Mouse (Mus musculus) frontal cortex, adult (tissue): ENCODE measurements around the gene Bmp7.
A peak's percentile ranks its signal among the peaks of the same experiment; 100 is the strongest.

Experiments used
- ATAC-seq: cut with Nextera tagmentation; 2 replicates; pipeline ENCODE4 v1.9.2; 2017; ENCODE audit warnings: mild to moderate bottlenecking, moderate library complexity, mixed read lengths; ENCODE audit not compliant: low TSS enrichment

Bmp7 gene

GRCm38 (mm10) chr2:172856549-172856948, 83.6 kb downstream of the Bmp7 start:
- no peak for ATAC-seq

DNA sequence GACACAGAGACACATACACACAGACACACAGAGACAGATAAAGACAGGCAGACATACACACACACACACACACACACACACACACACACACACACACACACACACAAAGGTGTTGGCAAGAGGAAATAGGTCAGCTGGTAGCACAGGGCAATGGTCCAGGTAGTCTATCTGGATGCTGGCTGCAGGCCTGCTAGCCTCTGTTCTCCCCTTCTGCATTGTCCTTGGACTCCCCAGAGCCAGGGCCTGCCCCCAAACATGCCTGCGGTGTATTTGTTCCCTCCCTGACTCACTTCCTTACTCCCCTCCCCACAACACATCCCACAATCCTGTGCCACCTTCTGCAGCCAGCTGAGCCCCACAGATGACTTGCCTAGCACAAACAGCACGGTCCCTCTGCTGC, 86.0 kb downstream of the Bmp7 start:
- no peak for ATAC-seq

- ATAC-seq = peak; percentile 64; the same call in 1 of the 2 replicates
These were observed 88.3 kb downstream of the Bmp7 start for GRCm38 (mm10) chr2:172851773-172852172.

- ATAC-seq = no peak
These were observed 91.9 kb downstream of the Bmp7 start for GRCm38 (mm10) chr2:172848193-172848592.

- ATAC-seq = no peak
These were observed 93.9 kb downstream of the Bmp7 start for GRCm38 (mm10) chr2:172846311-172846575.

- ATAC-seq = no peak
These were observed 94.4 kb downstream of the Bmp7 start for GRCm38 (mm10) chr2:172845536-172846310.

DNA sequence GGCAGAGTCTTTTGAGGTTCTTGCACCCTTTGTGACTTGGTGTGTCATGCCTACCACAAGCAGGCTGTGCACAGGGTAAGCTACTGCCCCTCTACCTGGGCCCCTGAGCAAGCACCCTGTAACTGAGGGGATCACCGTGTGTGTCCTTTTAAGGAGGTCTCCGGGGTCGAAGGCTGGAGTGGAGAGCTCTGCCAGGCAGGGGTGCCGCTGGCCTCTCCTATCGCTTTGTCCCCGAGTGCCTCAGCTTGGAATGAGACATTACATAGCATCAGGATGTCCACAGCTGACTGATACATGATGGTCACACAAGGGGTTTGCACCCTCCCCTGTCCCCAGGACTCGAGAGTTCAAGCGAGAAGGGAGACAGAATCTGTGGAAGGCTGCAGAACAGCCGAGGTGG, 96.2 kb downstream of the Bmp7 start:
- no peak for ATAC-seq

GRCm38 (mm10) chr2:172842306-172842705, 97.8 kb downstream of the Bmp7 start:
- no peak for ATAC-seq

- no peak for ATAC-seq
These were observed 99.0 kb downstream of the Bmp7 start for GRCm38 (mm10) chr2:172840905-172841750.

- no peak for ATAC-seq
These were observed 100.7 kb downstream of the Bmp7 start for GRCm38 (mm10) chr2:172839317-172839980.

DNA sequence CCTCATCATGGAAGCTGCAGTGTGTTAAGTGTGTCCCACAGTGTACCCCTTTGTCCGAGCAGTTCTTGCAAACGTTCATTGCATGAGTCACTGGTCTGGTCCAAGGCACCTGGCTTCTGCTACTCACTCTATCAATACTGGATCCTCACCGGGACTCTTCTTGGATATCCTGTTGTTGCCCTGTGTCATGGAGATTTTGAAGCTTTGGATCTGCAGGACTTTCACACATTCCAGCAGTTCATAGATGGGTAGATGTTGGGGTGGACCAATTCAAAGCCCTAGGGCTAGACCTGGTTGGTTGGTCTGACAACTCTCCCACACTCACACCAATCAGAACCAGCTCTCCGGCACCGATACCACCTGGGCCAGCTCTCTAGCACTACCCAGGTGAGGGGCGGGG, 103.6 kb downstream of the Bmp7 start:
- ATAC-seq = no peak

DNA sequence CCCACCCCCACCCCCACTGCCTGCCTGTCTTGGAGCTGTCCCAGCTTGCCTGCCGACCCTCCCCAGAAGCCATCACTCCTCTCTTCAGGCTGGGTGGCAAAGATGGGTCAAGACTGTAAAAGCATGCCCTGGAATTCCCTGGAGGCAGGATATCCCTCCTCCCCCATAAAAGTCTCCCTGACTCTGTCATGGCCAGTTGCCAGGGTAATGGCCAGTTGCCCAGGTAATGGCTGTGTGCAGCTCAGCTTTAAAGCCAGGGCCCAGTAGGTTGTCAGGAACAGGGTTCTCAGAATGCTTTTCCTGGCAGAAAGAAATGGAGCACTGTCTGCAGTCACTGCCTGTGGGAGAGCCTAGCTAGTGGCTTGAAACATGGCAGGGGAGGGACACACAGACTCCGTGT, 106.9 kb downstream of the Bmp7 start:
- no peak for ATAC-seq

GRCm38 (mm10) chr2:172831762-172832161, 108.4 kb downstream of the Bmp7 start:
- ATAC-seq = no peak

DNA sequence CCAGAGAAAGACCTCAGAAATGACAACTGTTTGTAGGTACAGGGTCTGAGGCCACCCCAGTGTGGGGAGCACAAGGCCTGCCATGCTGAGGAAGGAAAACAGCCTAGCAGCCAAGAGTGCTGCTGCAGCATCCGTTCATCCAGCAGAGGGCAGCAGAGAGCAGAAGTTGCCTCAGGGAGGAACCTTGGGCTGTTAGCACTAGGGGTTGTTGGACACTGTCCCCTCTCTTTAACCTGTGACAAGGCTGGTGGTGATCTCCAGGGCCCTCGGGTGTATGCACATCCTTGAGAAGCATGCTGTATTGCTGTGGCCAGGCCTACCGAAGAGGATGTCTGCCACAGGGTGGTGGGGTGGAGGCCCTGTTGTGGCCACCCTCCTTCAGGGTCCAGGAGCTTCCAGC, 109.0 kb downstream of the Bmp7 start:
- peak; percentile 91 for ATAC-seq

DNA sequence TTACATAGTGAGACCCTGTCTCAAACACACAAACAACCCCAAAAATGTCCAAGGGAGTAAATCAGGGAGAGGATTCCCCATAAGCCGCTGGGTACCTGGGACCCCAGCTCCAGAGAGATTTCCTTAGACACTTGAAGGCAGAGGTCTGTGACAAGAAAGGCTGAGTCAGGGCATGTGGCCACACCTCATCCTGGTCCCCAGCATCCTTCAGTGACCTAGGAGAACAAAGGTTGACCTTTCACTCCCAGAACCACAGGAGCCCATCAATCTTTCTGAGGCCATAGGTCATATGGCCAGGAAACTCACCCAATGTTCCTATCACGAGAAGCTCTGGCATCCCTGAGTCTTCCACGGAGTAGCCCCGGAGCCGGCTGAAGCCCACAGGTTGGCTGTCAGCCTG, 111.9 kb downstream of the Bmp7 start:
- ATAC-seq = no peak

- ATAC-seq = no peak
These were observed 112.6 kb downstream of the Bmp7 start for GRCm38 (mm10) chr2:172827564-172827963.

DNA sequence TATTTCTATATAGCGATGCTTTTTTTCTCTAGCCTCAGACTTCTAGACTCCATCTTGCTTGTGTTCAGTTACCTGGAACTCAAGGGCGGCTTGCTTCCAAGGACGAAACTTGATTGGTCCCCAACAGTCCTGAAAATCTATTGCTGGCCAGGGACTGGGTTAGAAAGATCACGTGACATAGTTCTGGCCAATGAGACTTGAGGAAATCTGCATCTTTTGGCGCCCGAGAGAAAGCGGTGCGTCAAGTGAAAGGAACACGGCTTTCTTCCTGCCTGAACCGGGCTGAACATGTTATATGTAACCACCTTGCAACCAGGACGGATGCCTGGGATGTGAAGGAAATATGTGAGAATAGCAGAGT, 114.4 kb downstream of the Bmp7 start:
- no peak for ATAC-seq

DNA sequence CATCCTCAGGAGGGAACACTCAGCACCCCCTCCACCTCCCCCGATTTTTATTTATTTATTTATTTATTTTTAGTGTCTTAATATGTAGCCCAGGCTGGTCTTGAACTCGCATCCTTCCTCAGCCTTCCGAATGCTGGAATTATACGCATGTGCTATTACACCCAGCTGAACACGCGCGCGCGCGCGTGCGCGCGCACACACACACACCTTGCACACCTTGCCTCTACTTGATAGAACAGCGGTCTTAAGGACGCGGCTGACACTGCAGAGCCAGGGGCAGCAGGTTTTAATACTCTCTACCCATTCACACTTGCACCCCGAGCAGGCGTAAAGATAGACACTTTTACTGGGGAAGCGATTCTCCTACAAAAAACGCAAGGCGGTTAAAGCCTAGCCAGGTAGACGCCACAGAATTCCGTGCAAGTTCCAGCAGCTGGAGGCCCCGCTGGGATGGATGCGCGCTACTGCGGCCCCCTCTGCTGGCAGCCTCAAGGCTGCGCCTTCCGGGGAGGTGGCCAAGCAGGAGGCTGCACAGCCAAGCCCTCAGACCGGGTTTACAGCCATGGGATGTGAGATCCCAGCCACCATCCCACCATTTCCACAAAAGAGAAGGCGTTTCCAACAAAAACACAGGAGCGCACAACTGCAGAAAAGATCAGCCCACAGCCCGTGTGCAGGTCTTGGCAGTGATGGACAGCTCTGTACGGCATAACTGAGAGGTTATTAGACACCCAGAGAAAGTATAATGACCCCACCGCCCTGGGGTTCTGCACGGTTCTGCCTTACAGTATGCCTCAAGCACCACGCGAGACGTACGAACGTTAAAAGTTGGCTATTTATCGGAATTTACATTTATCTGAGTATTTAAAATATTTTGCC, 115.0 kb downstream of the Bmp7 start:
- ATAC-seq = peak; percentile 72

- no peak for ATAC-seq
These were observed 121.4 kb downstream of the Bmp7 start for GRCm38 (mm10) chr2:172818631-172819230.
